Mouse (Mus musculus) heart, embryonic 16.5 days (tissue): Measurements from ENCODE around the gene Gm10097. TPM values are rescaled to one million over a fixed set of nuclear protein-coding genes. Genes with fewer than 3 reads are reported as not detected.

ENCODE experiments used
- ATAC-seq: fragments of 200-750 bp; cut with Nextera tagmentation; replicated peaks from 2 replicates; pipeline ENCODE4 v1.8.0; 2017; ENCODE audit warnings: moderate number of reproducible peaks; ENCODE audit not compliant: insufficient read depth, low FRiP score; ENCODE audit errors: extremely low read depth
- H3K27ac ChIP-seq: fragments of 300-500 bp; sonication (generic); 2 replicates; pipeline ENCODE4 v1.5.1; 2014; ENCODE audit warnings: mild to moderate bottlenecking, low read length, control low read depth, moderate library complexity
- H3K27me3 ChIP-seq: fragments of 300-500 bp; sonication (generic); 2 replicates; pipeline ENCODE4 v1.6.1; 2014; ENCODE audit warnings: low read length, mixed read lengths; ENCODE audit not compliant: control insufficient read depth, insufficient read depth
- H3K36me3 ChIP-seq: fragments of 300-500 bp; sonication (generic); 2 replicates; pipeline ENCODE4 v1.6.1; 2014; ENCODE audit not compliant: control insufficient read depth, insufficient read depth
- H3K4me1 ChIP-seq: fragments of 300-500 bp; sonication (generic); 2 replicates; pipeline ENCODE4 v1.6.1; 2014; ENCODE audit warnings: low read length, mixed read lengths; ENCODE audit not compliant: control insufficient read depth, insufficient read depth
- H3K4me2 ChIP-seq: fragments of 300-500 bp; sonication (generic); 2 replicates; pipeline ENCODE4 v1.6.1; 2014; ENCODE audit warnings: low read depth, mild to moderate bottlenecking, control low read depth, low read length
- H3K4me3 ChIP-seq: fragments of 300-500 bp; sonication (generic); 2 replicates; pipeline ENCODE4 v1.5.1; 2014; ENCODE audit warnings: mild to moderate bottlenecking, control low read depth, low read length
- H3K9ac ChIP-seq: fragments of 300-500 bp; sonication (generic); 2 replicates; pipeline ENCODE4 v1.6.1; 2014; ENCODE audit warnings: low read length, control low read depth
- H3K9me3 ChIP-seq: fragments of 300-500 bp; sonication (generic); replicated peaks from 2 replicates; pipeline ENCODE4 v1.6.1; 2016; ENCODE audit warnings: low read length; ENCODE audit not compliant: control insufficient read depth
- WGBS: fragments of 180-500 bp; shearing (Covaris S2); extraction: QIAGEN DNeasy Blood & Tissue Kit; methylation state at CpG from one replicate; pipeline ENCODE4 v1.1.7; 2014; 5-methylcytosine and 5-hydroxymethylcytosine counted together
- polyA plus RNA-seq: library from polyadenylated mRNA; unstranded; fragments of >200 nt; fragmentation: Nextera tagmentation; extraction: Ambion mirVana; gene quantifications from 2 replicates; pipeline ENCODE4 v1.2.1, GENCODE M21; 2015

Gene Gm10097
- polyA plus RNA-seq, 1 experiment from 2014 or later: 1.4 TPM

DNA sequence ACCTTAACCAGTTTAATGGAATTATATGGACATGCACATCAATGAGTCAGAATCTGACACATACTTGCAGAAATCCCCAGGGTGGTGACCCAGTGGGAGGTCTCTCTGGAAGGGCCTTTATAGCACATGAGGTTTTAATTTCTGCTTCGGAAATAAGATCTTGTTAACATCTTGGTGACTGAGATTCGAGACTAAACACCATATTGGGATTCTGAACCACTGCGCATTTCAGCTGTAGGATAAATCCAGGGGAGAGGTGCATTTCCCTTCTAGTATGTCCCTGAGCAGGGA is 1.9 kb downstream of the Gm10097 start:
- no peaks in the 10 kb centered on the region; the same call in 1 of the 2 replicates for H3K4me1 ChIP-seq
- peak overlapping the region; percentile 54 for H3K4me2 ChIP-seq
- 81% methylated on average over 3 of the region's 3 CpGs for WGBS

DNA sequence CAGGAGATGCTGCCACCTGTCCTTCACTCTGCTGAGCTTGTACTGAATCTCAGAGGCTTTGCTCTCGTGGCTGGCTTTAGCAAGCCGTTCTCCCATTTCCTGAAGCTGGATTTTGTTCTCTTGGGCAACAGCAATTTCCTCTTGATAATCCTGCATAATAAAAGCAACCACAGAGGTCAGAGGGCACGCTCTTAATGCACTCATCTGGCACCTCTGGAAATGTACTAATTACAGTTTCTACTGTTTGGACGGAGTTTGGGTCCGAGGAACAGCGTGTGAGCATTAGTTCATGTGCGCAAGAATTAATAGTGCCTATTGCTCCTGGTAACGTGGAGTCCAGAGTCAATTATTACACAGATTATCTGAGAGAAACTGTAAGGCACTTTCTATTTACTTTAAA is 3.1 kb downstream of the Gm10097 start:
- Histone ChIP-seq H3K27ac (no peak overlapping the region), H3K9me3 (no peaks in the 10 kb centered on the region), H3K36me3 (peaks cover 13% of the 10 kb centered on the region), H3K4me1 (no peaks in the 10 kb centered on the region; the same call in 1 of the 2 replicates), H3K4me3 (no peak overlapping the region), H3K27me3 (no peaks in the 10 kb centered on the region), H3K4me2 (no peak overlapping the region), H3K9ac (no peak overlapping the region)
- 84% methylated on average over 8 of the region's 8 CpGs for WGBS
- ATAC-seq: no peak

More for the DNA sequence above, 1.9 kb downstream of the Gm10097 start:
- Histone ChIP-seq H3K36me3 (peaks cover 12% of the 10 kb centered on the region), H3K4me3 (no peak overlapping the region), H3K27me3 (no peaks in the 10 kb centered on the region), H3K9me3 (no peaks in the 10 kb centered on the region), H3K9ac (0 out of 2 replicates have a peak overlapping the region, but pooled peaks have one; percentile 16), H3K27ac (no peak overlapping the region)
- ATAC-seq: no peak

DNA sequence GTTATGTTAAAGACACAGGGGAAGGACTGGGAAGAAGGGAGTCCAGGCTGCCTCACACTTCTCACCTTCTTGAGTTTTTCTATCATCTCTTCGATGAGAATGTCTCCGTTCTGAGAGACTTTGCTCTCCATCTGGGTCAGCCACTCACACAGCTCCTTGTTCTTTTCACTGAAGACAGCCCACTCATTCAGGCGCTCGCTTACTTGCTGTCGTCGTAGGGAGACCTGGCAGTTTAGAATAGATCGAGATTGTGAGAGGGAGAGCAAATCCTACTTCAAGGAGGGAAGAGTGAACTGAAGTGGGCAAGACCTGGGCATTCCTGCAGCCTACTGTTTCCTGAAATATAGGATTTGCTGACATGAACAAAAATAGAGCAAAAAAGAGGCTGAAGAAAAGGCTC is 6.7 kb downstream of the Gm10097 start:
- Histone ChIP-seq H3K4me1 (peaks cover 8% of the 10 kb centered on the region), H3K27me3 (no peaks in the 10 kb centered on the region), H3K4me2 (no peak overlapping the region), H3K4me3 (no peak overlapping the region), H3K36me3 (peaks cover 13% of the 10 kb centered on the region), H3K9me3 (no peaks in the 10 kb centered on the region), H3K9ac (no peak overlapping the region), H3K27ac (no peak overlapping the region)
- 86% methylated on average over 7 of the region's 7 CpGs for WGBS
- no peak for ATAC-seq

DNA sequence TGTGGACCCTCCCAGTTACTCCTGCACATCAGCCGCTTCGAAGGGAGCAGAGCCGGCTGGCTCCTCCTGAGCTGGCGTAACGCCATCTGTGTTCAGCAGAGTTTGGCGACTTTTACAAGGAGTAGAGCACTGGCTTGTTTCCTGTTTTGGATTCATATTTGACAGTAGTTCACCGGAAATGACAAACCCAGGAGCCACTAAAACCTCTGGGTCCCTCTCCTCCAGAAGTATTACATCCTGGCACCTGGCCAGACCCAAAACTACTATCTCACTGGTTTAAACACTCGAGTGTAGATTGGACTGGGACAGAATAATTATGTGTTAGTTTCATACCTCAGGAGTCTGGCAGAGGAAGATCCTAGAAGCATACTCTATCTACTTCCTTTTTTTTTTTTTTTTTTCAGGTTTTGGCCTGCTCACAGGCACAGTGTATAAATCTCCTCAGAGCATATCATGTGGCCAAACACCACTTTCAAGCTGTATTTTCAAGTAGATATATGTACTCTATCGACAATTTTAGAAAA is 11.0 kb downstream of the Gm10097 start:
- no peaks in the 10 kb centered on the region for H3K27me3 ChIP-seq
- WGBS: 26% methylated on average over 9 of the region's 9 CpGs
- H3K4me3 ChIP-seq: no peak overlapping the region
- H3K36me3 ChIP-seq: peaks cover 7% of the 10 kb centered on the region; the same call in 1 of the 2 replicates
- no peak overlapping the region; the same call in 1 of the 2 replicates for H3K4me2 ChIP-seq
- H3K9me3 ChIP-seq: no peaks in the 10 kb centered on the region
- peak; percentile 70 for ATAC-seq
- peaks cover 8% of the 10 kb centered on the region for H3K4me1 ChIP-seq
- peak overlapping the region; percentile 54 for H3K27ac ChIP-seq
- H3K9ac ChIP-seq: no peak overlapping the region

DNA sequence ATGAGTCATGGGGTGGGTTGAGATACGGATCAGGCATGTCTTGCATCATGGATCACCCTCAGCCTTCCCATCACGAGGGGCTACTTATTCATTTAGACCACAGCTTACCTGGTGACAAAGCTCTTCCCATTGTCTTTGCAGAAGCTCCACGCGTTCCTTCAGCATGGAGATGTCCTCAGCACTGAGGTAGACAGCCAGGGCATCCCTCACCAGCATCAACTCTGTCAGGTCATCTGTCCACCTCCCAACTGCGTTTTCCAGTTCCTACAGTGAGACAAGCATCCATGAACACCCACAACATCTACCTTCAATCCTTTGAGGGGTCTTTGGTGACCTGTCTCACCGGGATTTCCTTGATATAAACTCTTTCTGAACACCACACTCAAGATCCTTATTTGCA is 14.7 kb downstream of the Gm10097 start:
- H3K27ac ChIP-seq: no peak overlapping the region
- no peak overlapping the region for H3K9ac ChIP-seq
- peaks cover 8% of the 10 kb centered on the region for H3K4me1 ChIP-seq
- ATAC-seq: no peak
- peaks cover 4% of the 10 kb centered on the region; the same call in 1 of the 2 replicates for H3K36me3 ChIP-seq
- 78% methylated on average over 6 of the region's 6 CpGs for WGBS
- no peak overlapping the region for H3K4me2 ChIP-seq
- no peak overlapping the region for H3K4me3 ChIP-seq
- no peaks in the 10 kb centered on the region for H3K27me3 ChIP-seq
- H3K9me3 ChIP-seq: no peaks in the 10 kb centered on the region

DNA sequence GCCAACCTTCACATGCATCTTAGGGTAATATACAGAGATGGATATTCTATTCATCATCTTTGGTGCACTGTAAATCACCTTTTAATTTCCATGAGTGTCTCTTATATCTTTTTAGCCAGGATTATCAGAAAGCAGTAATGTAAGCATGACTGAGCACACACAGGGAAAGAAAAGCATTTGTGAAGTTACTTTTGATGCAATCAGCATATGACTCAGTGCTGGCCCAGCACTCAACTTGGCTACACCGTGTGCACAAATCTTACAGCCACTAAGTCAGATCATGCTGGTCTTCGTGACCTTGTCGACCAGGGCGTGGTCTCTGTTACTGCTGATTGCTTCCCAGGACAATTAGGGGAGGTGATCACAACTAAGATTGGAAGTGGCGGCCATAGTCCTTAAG is 16.8 kb downstream of the Gm10097 start:
- WGBS: 82% methylated on average over 5 of the region's 5 CpGs
- Histone ChIP-seq H3K4me3 (no peak overlapping the region), H3K9ac (no peak overlapping the region), H3K36me3 (peaks cover 4% of the 10 kb centered on the region; the same call in 1 of the 2 replicates), H3K4me2 (no peak overlapping the region), H3K9me3 (no peaks in the 10 kb centered on the region), H3K27ac (no peak overlapping the region), H3K4me1 (no peaks in the 10 kb centered on the region), H3K27me3 (no peaks in the 10 kb centered on the region)
- no peak for ATAC-seq

DNA sequence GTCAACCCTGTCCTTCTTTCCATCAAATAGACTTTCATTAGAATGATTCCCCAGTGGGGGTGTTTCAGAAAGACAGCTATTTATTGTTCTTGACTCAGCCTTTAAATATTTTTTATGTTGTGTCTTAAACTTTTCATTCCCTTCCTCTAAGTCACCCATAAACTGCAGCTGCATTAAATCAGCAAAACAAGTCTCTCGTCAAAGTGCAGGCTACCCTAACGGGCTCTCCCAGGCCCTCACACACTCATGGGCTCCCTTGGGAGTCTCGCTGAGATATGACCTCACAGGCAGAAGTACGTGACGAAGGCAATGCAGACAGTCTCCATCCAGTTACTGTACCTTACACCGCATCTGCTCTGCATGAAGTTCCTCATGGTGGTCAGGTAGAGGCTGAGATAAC is 17.3 kb downstream of the Gm10097 start:
- Histone ChIP-seq H3K9me3 (no peaks in the 10 kb centered on the region), H3K4me2 (no peak overlapping the region), H3K27ac (no peak overlapping the region), H3K36me3 (peaks cover 4% of the 10 kb centered on the region; the same call in 1 of the 2 replicates), H3K27me3 (no peaks in the 10 kb centered on the region), H3K4me1 (no peaks in the 10 kb centered on the region), H3K4me3 (no peak overlapping the region), H3K9ac (no peak overlapping the region)
- ATAC-seq: no peak
- WGBS: 73% methylated on average over 6 of the region's 6 CpGs

DNA sequence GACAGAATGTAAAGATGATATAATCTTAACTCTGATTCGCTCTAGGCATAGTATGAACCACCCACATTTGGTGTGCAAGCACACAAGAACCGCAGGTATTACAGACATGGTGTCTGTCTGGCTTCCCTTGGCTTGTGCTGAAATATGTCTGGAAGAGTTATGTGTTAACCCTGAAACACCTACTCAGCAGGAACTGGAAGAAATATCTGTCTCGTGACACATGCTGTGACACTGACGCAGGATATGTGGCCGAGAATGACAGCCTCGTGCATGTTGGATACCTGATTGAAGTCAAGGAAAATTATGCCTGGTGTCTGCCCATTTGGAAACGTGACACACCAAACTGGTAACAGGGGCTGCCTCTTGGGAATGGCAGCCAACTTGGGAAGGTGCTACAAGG is 18.3 kb downstream of the Gm10097 start:
- WGBS: 83% methylated on average over 7 of the region's 7 CpGs
- no peak for ATAC-seq
- H3K4me2 ChIP-seq: no peak overlapping the region
- no peak overlapping the region for H3K4me3 ChIP-seq
- H3K36me3 ChIP-seq: peaks cover 4% of the 10 kb centered on the region; the same call in 1 of the 2 replicates
- no peak overlapping the region for H3K9ac ChIP-seq
- H3K9me3 ChIP-seq: no peaks in the 10 kb centered on the region
- H3K4me1 ChIP-seq: no peaks in the 10 kb centered on the region
- no peak overlapping the region for H3K27ac ChIP-seq
- no peaks in the 10 kb centered on the region for H3K27me3 ChIP-seq

DNA sequence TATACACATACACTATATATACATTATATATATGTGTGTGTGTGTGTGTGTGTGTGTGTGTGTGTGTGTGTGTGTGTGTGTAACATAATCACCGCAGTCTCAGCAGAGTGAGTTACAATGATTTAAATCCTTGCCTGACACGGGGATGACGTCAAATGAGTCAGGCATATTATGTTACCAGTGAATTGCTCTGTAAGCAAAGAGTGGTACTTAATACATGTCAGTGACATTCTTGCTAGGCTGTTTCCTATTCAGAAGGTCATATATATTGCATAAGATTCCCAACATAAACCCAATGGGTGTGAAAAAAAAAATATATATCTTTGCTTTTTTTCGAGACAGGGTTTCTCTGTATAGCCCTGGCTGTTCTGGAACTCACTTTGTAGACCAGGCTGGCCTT is 20.1 kb downstream of the Gm10097 start:
- WGBS: 91% methylated on average over 4 of the region's 4 CpGs
- no peaks in the 10 kb centered on the region for H3K27me3 ChIP-seq
- ATAC-seq: no peak

More for the DNA sequence above, 20.1 kb downstream of the Gm10097 start:
- H3K4me3 ChIP-seq: no peak overlapping the region
- no peak overlapping the region for H3K27ac ChIP-seq
- H3K4me2 ChIP-seq: no peak overlapping the region
- no peaks in the 10 kb centered on the region for H3K4me1 ChIP-seq
- no peak overlapping the region for H3K9ac ChIP-seq
- H3K9me3 ChIP-seq: no peaks in the 10 kb centered on the region
- H3K36me3 ChIP-seq: no peaks in the 10 kb centered on the region
